ENCODE assay signal across 8 mouse cellular contexts in genomic region chr4:45654019-45654803, GRCm38 (mm10).
A peak's percentile ranks its signal among the peaks of the same experiment; 100 is the strongest.
DNase-seq lines count a peak whose midpoint lies in the region; ATAC-seq and TF ChIP-seq lines count a peak whose summit lies in the region.

No protein-coding gene starts in this region.

- H3K4me2 ChIP-seq in heart, postnatal 0 days (ENCODE audit: low read depth, low read length) = peak overlapping the region; percentile 0; the same call in 1 of the 2 replicates
- peak overlapping the region; percentile 7 for H3K4me2 ChIP-seq in limb, embryonic 11.5 days (ENCODE audit: low read depth, severe bottlenecking)

- DNase-seq in heart, postnatal 0 days (ENCODE audit: low spot score) = peak; percentile 25
- DNase-seq in heart, adult 9 months (ENCODE audit: low spot score in 2 of 2) = no peak
- DNase-seq in embryonic facial prominence, embryonic 10.5 days (ENCODE audit: low spot score) = peak; percentile 65
- peak; percentile 58 for DNase-seq in limb, embryonic 11.5 days (ENCODE audit: low spot score)
- peak; percentile 46 for DNase-seq in retina, embryonic 14.5 days (ENCODE audit: low spot score)
- no peak for DNase-seq in right cerebral cortex, postnatal 36 days (ENCODE audit: low spot score in 2 of 2)
- no peak for DNase-seq in adrenal gland, adult (ENCODE audit: inconsistent age in 2 of 2, low spot score in 1 of 2)
- no peak for DNase-seq in spleen, postnatal 36 days (ENCODE audit: low spot score in 2 of 2)

- ATAC-seq in heart, postnatal 0 days (ENCODE audit: insufficient read depth, low read depth) = no peak
- no peak for ATAC-seq in limb, embryonic 11.5 days (ENCODE audit: insufficient number of reproducible peaks, low FRiP score, low TSS enrichment, low read depth)

- no peak for TF ChIP-seq EP300 in heart, postnatal 0 days (IDR thresholded peaks at IDR 0.05; ENCODE audit: low read depth)

- no peak overlapping the region for H3K4me3 ChIP-seq in heart, postnatal 0 days (ENCODE audit: low read depth, low read length)
- H3K4me3 ChIP-seq in embryonic facial prominence, embryonic 10.5 days = peak overlapping the region; percentile 41
- H3K4me3 ChIP-seq in limb, embryonic 11.5 days (ENCODE audit: low read depth, low read length) = no peak overlapping the region; the same call in 1 of the 2 replicates

- TF ChIP-seq CTCF in heart, postnatal 0 days (IDR thresholded peaks at IDR 0.05; ENCODE audit: low read depth) = no peak

- no peaks in the 10 kb centered on the region for H3K36me3 ChIP-seq in heart, postnatal 0 days (replicated peaks; ENCODE audit: control insufficient read depth, insufficient read depth, low read length)
- no peaks in the 10 kb centered on the region for H3K36me3 ChIP-seq in embryonic facial prominence, embryonic 10.5 days (replicated peaks)
- H3K36me3 ChIP-seq in limb, embryonic 11.5 days (ENCODE audit: control insufficient read depth, insufficient read depth, low read length) = no peaks in the 10 kb centered on the region

- no peaks in the 10 kb centered on the region for H3K27me3 ChIP-seq in heart, postnatal 0 days (ENCODE audit: control insufficient read depth, insufficient read depth, low read length)
- H3K27me3 ChIP-seq in embryonic facial prominence, embryonic 10.5 days (replicated peaks; ENCODE audit: low read depth, poor library complexity, severe bottlenecking) = no peaks in the 10 kb centered on the region
- no peaks in the 10 kb centered on the region for H3K27me3 ChIP-seq in limb, embryonic 11.5 days (ENCODE audit: control insufficient read depth, insufficient read depth, low read length)

- no peak overlapping the region for H3K9ac ChIP-seq in heart, postnatal 0 days (replicated peaks; ENCODE audit: low read depth, low read length)
- no peak overlapping the region for H3K9ac ChIP-seq in limb, embryonic 11.5 days (ENCODE audit: low read length)

- H3K27ac ChIP-seq in heart, postnatal 0 days (ENCODE audit: low read depth) = no peak overlapping the region
- H3K27ac ChIP-seq in embryonic facial prominence, embryonic 10.5 days (replicated peaks) = peak overlapping the region; percentile 67; the same call in 1 of the 2 replicates
- no peak overlapping the region for H3K27ac ChIP-seq in limb, embryonic 11.5 days (replicated peaks; ENCODE audit: low read depth, low read length)

- 0 out of 2 replicates have a peak, but pooled peaks cover 3% of the 10 kb centered on the region for H3K9me3 ChIP-seq in heart, postnatal 0 days (replicated peaks; ENCODE audit: control insufficient read depth, low read length)
- no peaks in the 10 kb centered on the region for H3K9me3 ChIP-seq in embryonic facial prominence, embryonic 10.5 days
- H3K9me3 ChIP-seq in limb, embryonic 11.5 days (ENCODE audit: control insufficient read depth, low read length) = no peaks in the 10 kb centered on the region

- H3K4me1 ChIP-seq in heart, postnatal 0 days (ENCODE audit: control insufficient read depth, insufficient read depth) = no peaks in the 10 kb centered on the region; the same call in 1 of the 2 replicates
- peaks cover 35% of the 10 kb centered on the region for H3K4me1 ChIP-seq in embryonic facial prominence, embryonic 10.5 days
- H3K4me1 ChIP-seq in limb, embryonic 11.5 days (ENCODE audit: control insufficient read depth, insufficient read depth, low read length) = peaks cover 8% of the 10 kb centered on the region

- 30% methylated on average over 14 of the region's 14 CpGs for WGBS in heart, postnatal 0 days
- WGBS in embryonic facial prominence, embryonic 10.5 days = 2% methylated on average over 14 of the region's 14 CpGs
- WGBS in limb, embryonic 11.5 days = 2% methylated on average over 14 of the region's 14 CpGs

Comparison
In these comparisons a context has a peak if more than half of its experiments do, and no peak if none do; other contexts are left out.
1. DNase-seq: peak in heart, postnatal 0 days (single experiment), embryonic facial prominence, embryonic 10.5 days (single experiment), limb, embryonic 11.5 days (single experiment) and retina, embryonic 14.5 days (single experiment); none in heart, adult 9 months (0 of 2), right cerebral cortex, postnatal 36 days (0 of 2), adrenal gland, adult (0 of 2) and spleen, postnatal 36 days (0 of 2).